Mouse (Mus musculus): ENCODE measurements around the gene Mrps27.
A peak's percentile ranks its signal among the peaks of the same experiment; 100 is the strongest.

Mrps27 gene

GRCm38 (mm10) chr13:99386341-99386740, 41.8 kb downstream of the Mrps27 start:
- DNase-seq (ENCODE audit: low read depth in 1 of 2, low spot score in 2 of 2), result no peak

GRCm38 (mm10) chr13:99387901-99388811, 43.6 kb downstream of the Mrps27 start:
- DNase-seq (ENCODE audit: low read depth in 1 of 2, low spot score in 2 of 2), result no peak

GRCm38 (mm10) chr13:99391417-99391816, 46.8 kb downstream of the Mrps27 start:
- DNase-seq (ENCODE audit: low read depth in 1 of 2, low spot score in 2 of 2), result no peak

GRCm38 (mm10) chr13:99393128-99393527, 48.5 kb downstream of the Mrps27 start:
- peak in 1 of 2 experiments; percentile 6 for DNase-seq (ENCODE audit: low read depth in 1 of 2, low spot score in 2 of 2)

- DNase-seq (ENCODE audit: low read depth in 1 of 2, low spot score in 2 of 2), result no peak
These were observed 50.1 kb downstream of the Mrps27 start for GRCm38 (mm10) chr13:99394694-99395093.

GRCm38 (mm10) chr13:99395531-99395930, 50.9 kb downstream of the Mrps27 start:
- no peak for DNase-seq (ENCODE audit: low read depth in 1 of 2, low spot score in 2 of 2)

- DNase-seq (ENCODE audit: low read depth in 1 of 2, low spot score in 2 of 2), result no peak
These were observed 52.6 kb downstream of the Mrps27 start for GRCm38 (mm10) chr13:99397228-99397627.

- DNase-seq (ENCODE audit: low read depth in 1 of 2, low spot score in 2 of 2), result no peak
These were observed 53.6 kb downstream of the Mrps27 start for GRCm38 (mm10) chr13:99398149-99398701.

- DNase-seq (ENCODE audit: low read depth in 1 of 2, low spot score in 2 of 2), result no peak
These were observed 54.8 kb downstream of the Mrps27 start for GRCm38 (mm10) chr13:99399373-99399772.

GRCm38 (mm10) chr13:99409216-99409615, 64.6 kb downstream of the Mrps27 start:
- no peak for DNase-seq (ENCODE audit: low read depth in 1 of 2, low spot score in 2 of 2)

GRCm38 (mm10) chr13:99410611-99411515, 66.3 kb downstream of the Mrps27 start:
- no peak for DNase-seq (ENCODE audit: low read depth in 1 of 2, low spot score in 2 of 2)

GRCm38 (mm10) chr13:99411761-99412160, 67.2 kb downstream of the Mrps27 start:
- no peak for DNase-seq (ENCODE audit: low read depth in 1 of 2, low spot score in 2 of 2)

- DNase-seq (ENCODE audit: low read depth in 1 of 2, low spot score in 2 of 2), result no peak
These were observed 68.0 kb downstream of the Mrps27 start for GRCm38 (mm10) chr13:99412477-99413080.

- DNase-seq (ENCODE audit: low read depth in 1 of 2, low spot score in 2 of 2), result no peak
These were observed 69.1 kb downstream of the Mrps27 start for GRCm38 (mm10) chr13:99413481-99414351.

GRCm38 (mm10) chr13:99414352-99414742, 69.8 kb downstream of the Mrps27 start:
- no peak for DNase-seq (ENCODE audit: low read depth in 1 of 2, low spot score in 2 of 2)

GRCm38 (mm10) chr13:99416601-99417000, 72.0 kb downstream of the Mrps27 start:
- DNase-seq (ENCODE audit: low read depth in 1 of 2, low spot score in 2 of 2), result no peak

- DNase-seq (ENCODE audit: low read depth in 1 of 2, low spot score in 2 of 2), result no peak
These were observed 79.0 kb downstream of the Mrps27 start for GRCm38 (mm10) chr13:99423581-99423980.

GRCm38 (mm10) chr13:99433068-99434008, 88.8 kb downstream of the Mrps27 start:
- DNase-seq (ENCODE audit: low read depth in 1 of 2, low spot score in 2 of 2), result peak; percentile 3 to 6

- no peak for DNase-seq (ENCODE audit: low read depth in 1 of 2, low spot score in 2 of 2)
These were observed 89.9 kb downstream of the Mrps27 start for GRCm38 (mm10) chr13:99434494-99434893.

All from monocyte, adult 2 months (primary cell).